Mouse (Mus musculus): Measurements from ENCODE around the gene Bbx.
A peak's percentile ranks its signal among the peaks of the same experiment; 100 is the strongest.

Gene Bbx

DNA sequence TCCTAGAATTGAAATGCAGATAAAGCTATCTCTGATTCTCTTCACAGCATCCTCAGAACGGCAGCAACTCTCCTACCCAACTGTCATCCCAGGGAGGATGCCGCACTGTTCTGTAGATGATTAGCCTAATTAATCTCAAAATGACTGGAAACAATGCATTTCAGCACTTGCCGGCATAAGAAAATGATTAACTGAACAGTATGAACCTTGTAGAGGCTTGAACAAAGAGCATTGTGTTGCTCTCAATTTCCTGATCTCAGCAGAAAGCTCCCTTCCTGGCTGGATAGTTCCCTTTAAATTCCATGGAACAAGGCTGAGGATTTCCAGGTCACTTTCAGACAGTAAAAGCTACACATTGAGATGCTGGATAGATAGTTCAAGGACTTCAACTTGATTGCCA lies 197.0 kb downstream of the Bbx start:
- DNase-seq (ENCODE audit: low spot score in 2 of 2): no peak

GRCm38 (mm10) chr16:50230624-50231023 lies 201.6 kb downstream of the Bbx start:
- DNase-seq (ENCODE audit: low spot score in 2 of 2): no peak

GRCm38 (mm10) chr16:50228833-50229232 lies 203.4 kb downstream of the Bbx start:
- no peak for DNase-seq (ENCODE audit: low spot score in 2 of 2)

- no peak for DNase-seq (ENCODE audit: low spot score in 2 of 2)
Observed at GRCm38 (mm10) chr16:50226274-50226673, 205.9 kb downstream of the Bbx start.

DNA sequence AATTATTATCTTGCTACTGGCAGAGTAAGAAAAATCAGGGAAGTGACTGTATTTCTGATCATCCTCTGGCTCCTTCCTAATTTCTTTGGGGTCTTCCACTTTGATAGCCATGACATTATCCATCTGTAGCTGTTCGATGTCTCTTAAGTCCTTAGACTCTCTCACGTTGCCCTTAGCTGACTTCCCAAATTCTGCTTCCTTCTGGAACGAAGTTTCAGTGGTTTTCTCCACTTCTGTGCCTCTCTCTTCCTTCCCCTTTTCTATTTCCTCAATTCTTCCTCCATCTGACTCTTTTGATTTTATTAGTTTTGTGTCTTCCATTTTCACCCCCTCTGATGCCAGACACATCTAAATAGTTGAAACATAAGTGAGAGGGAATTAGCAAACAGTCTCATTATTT lies 207.2 kb downstream of the Bbx start:
- no peak for DNase-seq (ENCODE audit: low spot score in 2 of 2)

GRCm38 (mm10) chr16:50220734-50221501 lies 211.3 kb downstream of the Bbx start:
- no peak for DNase-seq (ENCODE audit: low spot score in 2 of 2)

DNA sequence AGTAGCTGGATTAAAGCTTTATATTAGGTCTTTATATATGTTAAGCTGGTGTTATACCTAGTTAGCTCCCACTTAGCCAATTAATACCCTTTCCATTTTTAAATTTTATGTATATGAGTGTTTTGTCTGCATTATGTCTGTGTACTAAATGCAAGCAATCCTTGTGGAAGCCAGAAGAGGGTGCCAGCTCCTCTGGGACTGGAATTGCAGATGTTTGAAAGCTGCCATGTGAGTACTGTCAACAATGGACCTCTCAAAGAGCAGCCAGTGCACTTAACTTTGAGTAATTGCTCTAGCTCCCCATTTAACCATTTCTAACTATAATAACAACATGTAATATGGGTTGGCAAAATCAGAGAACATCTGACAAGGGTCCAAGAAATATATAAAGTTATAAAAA lies 215.1 kb downstream of the Bbx start:
- no peak for DNase-seq (ENCODE audit: low spot score in 2 of 2)

DNA sequence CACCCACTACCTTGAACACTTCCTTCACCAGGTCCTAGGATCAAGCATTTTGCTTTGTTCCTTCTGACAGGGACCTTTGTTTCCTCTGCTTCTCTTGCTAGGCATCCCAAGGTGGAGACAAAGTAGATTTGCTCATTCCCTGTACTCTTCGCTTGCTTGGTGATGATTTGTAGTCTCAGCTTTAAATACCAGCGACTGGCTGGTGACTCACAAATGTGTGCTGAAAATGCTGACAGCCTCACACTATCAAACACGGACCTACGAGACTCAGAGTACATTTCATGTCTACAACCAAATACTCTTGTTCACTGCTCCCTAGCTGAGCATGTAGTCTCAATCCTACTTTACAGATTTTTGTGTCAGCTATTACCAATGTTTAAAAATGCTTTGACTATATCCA lies 220.5 kb downstream of the Bbx start:
- no peak for DNase-seq (ENCODE audit: low spot score in 2 of 2)

- DNase-seq (ENCODE audit: low spot score in 2 of 2): no peak
Observed at GRCm38 (mm10) chr16:50211231-50211630, 221.0 kb downstream of the Bbx start.

DNA sequence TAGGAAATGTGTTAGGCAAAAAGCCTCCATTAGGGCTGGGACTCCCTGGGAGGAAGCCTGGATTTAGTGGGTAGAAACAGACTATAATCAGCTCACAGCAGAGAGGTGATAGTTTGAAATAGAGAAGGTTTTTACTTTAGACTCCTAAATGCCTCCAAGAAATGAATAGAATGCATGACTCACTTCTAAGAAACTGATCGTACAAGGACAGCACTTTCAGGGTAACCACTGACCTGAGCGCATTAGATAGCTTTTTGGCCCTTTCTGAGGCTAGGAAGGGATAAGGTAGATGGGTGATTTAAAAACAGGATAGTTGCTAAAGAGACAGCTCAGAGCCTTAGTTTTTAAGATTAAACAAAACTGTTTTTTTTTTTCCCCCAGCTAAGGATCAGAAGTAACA lies 221.4 kb downstream of the Bbx start:
- no peak for DNase-seq (ENCODE audit: low spot score in 2 of 2)

GRCm38 (mm10) chr16:50204944-50205343 lies 227.2 kb downstream of the Bbx start:
- DNase-seq (ENCODE audit: low spot score in 2 of 2): no peak

GRCm38 (mm10) chr16:50201546-50202151 lies 230.5 kb downstream of the Bbx start:
- DNase-seq (ENCODE audit: low spot score in 2 of 2): peak; percentile 36 to 72

GRCm38 (mm10) chr16:50200214-50200613 lies 232.0 kb downstream of the Bbx start:
- DNase-seq (ENCODE audit: low spot score in 2 of 2): no peak

DNA sequence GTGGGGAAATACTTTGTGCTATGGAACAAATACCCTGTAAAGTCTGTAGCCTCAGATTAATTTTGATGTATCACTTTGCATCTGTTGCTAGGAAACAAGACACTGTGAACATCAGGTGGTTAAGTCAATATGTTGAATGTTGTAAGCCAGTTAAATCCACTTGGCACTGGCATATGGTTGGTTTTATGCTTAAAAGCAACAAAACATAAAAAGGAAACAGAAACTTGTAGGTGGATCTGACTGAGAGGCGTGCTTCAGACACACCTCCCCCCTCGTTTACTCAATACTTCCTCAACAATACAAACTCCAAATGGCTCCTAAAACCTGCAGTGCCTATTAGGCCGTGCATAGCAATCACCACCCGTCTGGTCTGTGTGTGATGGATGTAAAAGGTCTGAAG lies 236.1 kb downstream of the Bbx start:
- no peak for DNase-seq (ENCODE audit: low spot score in 2 of 2)

DNA sequence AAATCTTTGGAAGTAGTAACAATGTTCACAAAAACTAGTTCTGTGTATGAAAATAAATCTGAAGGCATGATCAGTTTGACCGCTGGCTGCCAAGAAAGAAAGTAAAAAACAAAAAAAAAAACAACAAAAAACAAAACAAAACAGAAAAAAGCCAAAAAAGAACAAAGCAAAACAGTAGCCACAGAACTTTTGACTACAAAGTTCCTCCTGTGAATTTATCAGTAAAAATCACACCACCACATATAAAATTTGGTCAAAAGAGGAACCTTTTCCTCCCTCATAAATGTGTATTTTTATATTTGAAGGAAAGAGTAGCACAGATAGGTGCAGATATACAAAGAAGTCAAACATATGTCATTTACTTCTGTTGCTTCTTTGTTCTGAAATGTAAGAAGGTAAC lies 239.6 kb downstream of the Bbx start:
- no peak for DNase-seq (ENCODE audit: low spot score in 2 of 2)

DNA sequence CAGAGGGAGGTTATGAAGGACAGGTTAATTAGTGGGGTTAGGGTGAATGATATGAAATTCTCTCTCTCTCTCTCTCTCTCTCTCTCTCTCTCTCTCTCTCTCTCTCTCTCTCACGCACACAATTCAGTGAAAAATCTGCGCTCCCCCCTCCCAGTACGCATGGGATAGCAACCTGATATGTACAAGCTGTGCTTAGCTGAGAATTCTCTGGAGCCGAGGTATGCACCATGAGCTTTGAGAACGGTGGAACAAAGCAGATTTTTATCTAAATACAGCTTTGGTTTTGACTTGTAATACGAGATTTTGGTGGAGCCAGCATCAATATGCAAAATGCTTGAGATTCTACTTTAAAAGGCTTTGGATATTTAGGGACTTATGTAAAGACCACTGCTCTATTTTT lies 243.1 kb downstream of the Bbx start:
- DNase-seq (ENCODE audit: low spot score in 2 of 2): no peak

GRCm38 (mm10) chr16:50186604-50187003 lies 245.6 kb downstream of the Bbx start:
- DNase-seq (ENCODE audit: low spot score in 2 of 2): no peak

- no peak for DNase-seq (ENCODE audit: low spot score in 2 of 2)
Observed at GRCm38 (mm10) chr16:50185041-50185440, 247.1 kb downstream of the Bbx start.

- DNase-seq (ENCODE audit: low spot score in 2 of 2): no peak
Observed at GRCm38 (mm10) chr16:50182988-50183387, 249.2 kb downstream of the Bbx start.

DNA sequence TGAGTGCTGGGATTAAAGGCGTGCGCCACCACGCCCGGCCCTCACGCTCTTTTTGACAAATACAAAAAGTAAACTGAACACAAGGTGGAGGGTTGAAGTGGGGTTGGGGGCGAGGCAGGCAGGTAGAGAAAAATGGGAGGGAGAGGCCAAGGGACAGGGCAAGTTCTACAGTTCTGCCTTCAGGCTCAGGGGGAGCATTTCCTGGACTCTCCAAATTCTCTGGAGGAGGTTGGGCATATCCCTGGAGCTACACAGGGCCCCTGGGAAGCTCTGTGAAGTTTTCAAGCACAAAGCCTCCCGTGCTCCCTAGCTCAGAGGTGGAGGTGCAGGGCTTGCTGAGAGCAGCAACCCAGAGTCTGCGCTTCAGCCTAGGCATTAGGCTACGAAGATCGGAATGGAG lies 249.6 kb downstream of the Bbx start:
- no peak for DNase-seq (ENCODE audit: low spot score in 2 of 2)

- DNase-seq (ENCODE audit: low spot score in 2 of 2): no peak
Observed at GRCm38 (mm10) chr16:50172760-50173159, 259.4 kb downstream of the Bbx start.

- no peak for DNase-seq (ENCODE audit: low spot score in 2 of 2)
Observed at GRCm38 (mm10) chr16:50170812-50171211, 261.4 kb downstream of the Bbx start.

DNA sequence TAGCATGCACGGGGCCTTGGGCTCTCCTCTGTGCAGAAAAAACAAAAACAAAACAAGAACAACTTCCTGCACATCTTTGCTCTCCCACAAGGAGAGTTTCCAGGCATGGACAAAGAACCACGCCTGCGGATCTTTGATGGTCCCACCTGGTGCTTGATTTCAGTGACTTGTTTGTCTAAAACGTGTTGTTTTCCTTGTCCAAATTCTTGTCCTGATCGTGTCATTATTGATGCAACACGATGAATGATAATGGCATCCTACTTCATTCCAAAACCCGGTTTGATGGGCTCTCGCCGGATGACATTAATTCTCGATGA lies 264.2 kb downstream of the Bbx start:
- no peak for DNase-seq (ENCODE audit: low spot score in 2 of 2)

All from spleen, postnatal 4 days (tissue).